Mouse (Mus musculus) lung, adult 2 months (tissue): ENCODE data around the gene Wbp1l. TPM values are rescaled to one million over a fixed set of nuclear protein-coding genes. Genes with fewer than 3 reads are reported as not detected.
A peak's percentile ranks its signal among the peaks of the same experiment; 100 is the strongest.

Experiments
- DNase-seq: peaks from one replicate; pipeline ENCODE4 v3.0.0; 2022
- H3K4me1 ChIP-seq: fragments of 200-500 bp; 2 replicates; pipeline ENCODE4 v1.6.1; 2011; ENCODE audit warnings: low read length; ENCODE audit not compliant: control insufficient read depth, insufficient read depth
- H3K4me3 ChIP-seq: fragments of 200-500 bp; replicated peaks from 2 replicates; pipeline ENCODE3; 2011; ENCODE audit warnings: low read depth, mild to moderate bottlenecking, control low read depth, low read length; ENCODE audit errors: extremely low read depth
- CTCF ChIP-seq: fragments of 200-500 bp; IDR thresholded peaks from 2 replicates; pipeline ENCODE4 v1.5.1; 2011; ENCODE audit warnings: mild to moderate bottlenecking, low read length, control low read depth; ENCODE audit not compliant: insufficient read depth
- POLR2A ChIP-seq: fragments of 200-500 bp; IDR thresholded peaks from 2 replicates; pipeline ENCODE4 v1.6.1; 2011; ENCODE audit warnings: low read depth, mild to moderate bottlenecking, control low read depth, low read length, borderline replicate concordance; ENCODE audit errors: extremely low read depth
- WGBS: fragments of 180-500 bp; shearing (Covaris S2); methylation state at CpG from one replicate; pipeline ENCODE4 v1.1.7; 2018; 5-methylcytosine and 5-hydroxymethylcytosine counted together
- polyA plus RNA-seq: library from polyadenylated mRNA; depleted of rRNA; stranded (reverse); fragments of >200 nt; gene quantifications from 2 replicates; pipeline ENCODE4 v1.2.3, GENCODE M21; 2012

The Wbp1l gene
- polyA plus RNA-seq, 1 experiment: 54.3 TPM

- WGBS: 27% methylated on average over 19 of the region's 19 CpGs
- peak; percentile 52; the same call in 1 of the 2 replicates for TF ChIP-seq POLR2A
- TF ChIP-seq CTCF: no peak
Observed at GRCm38 (mm10) chr19:46623790-46624772, 25.2 kb downstream of the Wbp1l start.

GRCm38 (mm10) chr19:46625015-46625414 lies 26.1 kb downstream of the Wbp1l start:
- TF ChIP-seq POLR2A (no peak), CTCF (no peak)
- no peak for DNase-seq
- 86% methylated on average over 12 of the region's 12 CpGs for WGBS
- peaks cover 40% of the 10 kb centered on the region for H3K4me1 ChIP-seq
- H3K4me3 ChIP-seq: no peak overlapping the region

More at GRCm38 (mm10) chr19:46623790-46624772, 25.2 kb downstream of the Wbp1l start:
- Histone ChIP-seq H3K4me1 (peaks cover 40% of the 10 kb centered on the region), H3K4me3 (peak overlapping the region; percentile 39)
- peak; percentile 61 for DNase-seq

GRCm38 (mm10) chr19:46625519-46625918 lies 26.6 kb downstream of the Wbp1l start:
- no peak for TF ChIP-seq CTCF
- TF ChIP-seq POLR2A: no peak
- H3K4me1 ChIP-seq: peaks cover 41% of the 10 kb centered on the region
- no peak overlapping the region for H3K4me3 ChIP-seq
- DNase-seq: no peak
- WGBS: 47% methylated on average over 10 of the region's 10 CpGs

- H3K4me3 ChIP-seq: no peak overlapping the region
- DNase-seq: no peak
- 43% methylated on average over 10 of the region's 10 CpGs for WGBS
Observed at GRCm38 (mm10) chr19:46628403-46628802, 29.5 kb downstream of the Wbp1l start.

GRCm38 (mm10) chr19:46629807-46630206 lies 30.9 kb downstream of the Wbp1l start:
- no peak for DNase-seq
- TF ChIP-seq CTCF: no peak
- no peak for TF ChIP-seq POLR2A
- no peak overlapping the region for H3K4me3 ChIP-seq
- H3K4me1 ChIP-seq: peaks cover 16% of the 10 kb centered on the region
- 31% methylated on average over 9 of the region's 9 CpGs for WGBS

More at GRCm38 (mm10) chr19:46628403-46628802, 29.5 kb downstream of the Wbp1l start:
- no peak for TF ChIP-seq POLR2A
- peaks cover 26% of the 10 kb centered on the region for H3K4me1 ChIP-seq

- 79% methylated on average over 9 of the region's 9 CpGs for WGBS
- Histone ChIP-seq H3K4me1 (peaks cover 20% of the 10 kb centered on the region), H3K4me3 (no peak overlapping the region)
- DNase-seq: no peak
- TF ChIP-seq POLR2A (no peak), CTCF (no peak)
Observed at GRCm38 (mm10) chr19:46631637-46632036, 32.8 kb downstream of the Wbp1l start.

GRCm38 (mm10) chr19:46635766-46636165 lies 36.9 kb downstream of the Wbp1l start:
- Histone ChIP-seq H3K4me1 (peaks cover 17% of the 10 kb centered on the region), H3K4me3 (no peak overlapping the region)
- DNase-seq: no peak
- 59% methylated on average over 9 of the region's 9 CpGs for WGBS
- TF ChIP-seq CTCF (no peak), POLR2A (no peak)

- H3K4me3 ChIP-seq: no peak overlapping the region
Observed at GRCm38 (mm10) chr19:46637598-46637997, 38.7 kb downstream of the Wbp1l start.

GRCm38 (mm10) chr19:46639053-46639452 lies 40.2 kb downstream of the Wbp1l start:
- H3K4me3 ChIP-seq: no peak overlapping the region
- no peak for TF ChIP-seq POLR2A
- no peak for TF ChIP-seq CTCF
- no peak for DNase-seq
- peaks cover 43% of the 10 kb centered on the region for H3K4me1 ChIP-seq

More at GRCm38 (mm10) chr19:46637598-46637997, 38.7 kb downstream of the Wbp1l start:
- WGBS: 79% methylated on average over 6 of the region's 6 CpGs
- no peak for DNase-seq
- peaks cover 32% of the 10 kb centered on the region for H3K4me1 ChIP-seq
- TF ChIP-seq CTCF (no peak), POLR2A (no peak)

GRCm38 (mm10) chr19:46639496-46639895 lies 40.6 kb downstream of the Wbp1l start:
- H3K4me3 ChIP-seq: no peak overlapping the region
- no peak for DNase-seq
- peaks cover 48% of the 10 kb centered on the region for H3K4me1 ChIP-seq
- 53% methylated on average over 14 of the region's 14 CpGs for WGBS
- TF ChIP-seq CTCF (no peak), POLR2A (no peak)
